Mouse (Mus musculus) forebrain, embryonic 16.5 days (tissue): ENCODE measurements around the gene Mroh2a. TPM values are rescaled to one million over a fixed set of nuclear protein-coding genes. Genes with fewer than 3 reads are reported as not detected.

Experiments used
- ATAC-seq: fragments of 200-750 bp; cut with Nextera tagmentation; 2 replicates; pipeline ENCODE4 v1.8.0; 2017; ENCODE audit warnings: mild to moderate bottlenecking, moderate library complexity
- H3K27ac ChIP-seq: fragments of 300-500 bp; sonication (generic); 2 replicates; pipeline ENCODE4 v1.5.1; 2014; ENCODE audit warnings: low read length, control low read depth
- H3K27me3 ChIP-seq: fragments of 300-500 bp; sonication (generic); replicated peaks from 2 replicates; pipeline ENCODE4 v1.6.1; 2014; ENCODE audit warnings: low read length; ENCODE audit not compliant: control insufficient read depth, insufficient read depth
- H3K36me3 ChIP-seq: fragments of 300-500 bp; sonication (generic); 2 replicates; pipeline ENCODE4 v1.6.1; 2014; ENCODE audit not compliant: control insufficient read depth, insufficient read depth
- H3K4me1 ChIP-seq: fragments of 300-500 bp; sonication (generic); replicated peaks from 2 replicates; pipeline ENCODE4 v1.6.1; 2014; ENCODE audit warnings: low read length; ENCODE audit not compliant: control insufficient read depth, insufficient read depth
- H3K4me2 ChIP-seq: fragments of 300-500 bp; sonication (generic); 2 replicates; pipeline ENCODE4 v1.6.1; 2014; ENCODE audit warnings: mild to moderate bottlenecking, low read length, control low read depth
- H3K4me3 ChIP-seq: fragments of 300-500 bp; sonication (generic); replicated peaks from 2 replicates; pipeline ENCODE4 v1.5.1; 2014; ENCODE audit warnings: mild to moderate bottlenecking, low read length, control low read depth
- H3K9ac ChIP-seq: fragments of 300-500 bp; sonication (generic); replicated peaks from 2 replicates; pipeline ENCODE4 v1.6.1; 2014; ENCODE audit warnings: low read depth, low read length, control low read depth
- H3K9me3 ChIP-seq: fragments of 300-500 bp; sonication (generic); 2 replicates; pipeline ENCODE4 v1.6.1; 2016; ENCODE audit warnings: low read length; ENCODE audit not compliant: control insufficient read depth
- WGBS: fragments of 180-500 bp; shearing (Covaris S2); extraction: QIAGEN DNeasy Blood & Tissue Kit; methylation state at CpG from one replicate; pipeline ENCODE4 v1.1.7; 2014; 5-methylcytosine and 5-hydroxymethylcytosine counted together
- polyA plus RNA-seq: library from polyadenylated mRNA; unstranded; fragments of >200 nt; fragmentation: Nextera tagmentation; extraction: Ambion mirVana; gene quantifications from 2 replicates; pipeline ENCODE4 v1.2.1, GENCODE M21; 2015

Mroh2a gene
- polyA plus RNA-seq, 1 experiment from 2014 or later, result 1.0 TPM

DNA sequence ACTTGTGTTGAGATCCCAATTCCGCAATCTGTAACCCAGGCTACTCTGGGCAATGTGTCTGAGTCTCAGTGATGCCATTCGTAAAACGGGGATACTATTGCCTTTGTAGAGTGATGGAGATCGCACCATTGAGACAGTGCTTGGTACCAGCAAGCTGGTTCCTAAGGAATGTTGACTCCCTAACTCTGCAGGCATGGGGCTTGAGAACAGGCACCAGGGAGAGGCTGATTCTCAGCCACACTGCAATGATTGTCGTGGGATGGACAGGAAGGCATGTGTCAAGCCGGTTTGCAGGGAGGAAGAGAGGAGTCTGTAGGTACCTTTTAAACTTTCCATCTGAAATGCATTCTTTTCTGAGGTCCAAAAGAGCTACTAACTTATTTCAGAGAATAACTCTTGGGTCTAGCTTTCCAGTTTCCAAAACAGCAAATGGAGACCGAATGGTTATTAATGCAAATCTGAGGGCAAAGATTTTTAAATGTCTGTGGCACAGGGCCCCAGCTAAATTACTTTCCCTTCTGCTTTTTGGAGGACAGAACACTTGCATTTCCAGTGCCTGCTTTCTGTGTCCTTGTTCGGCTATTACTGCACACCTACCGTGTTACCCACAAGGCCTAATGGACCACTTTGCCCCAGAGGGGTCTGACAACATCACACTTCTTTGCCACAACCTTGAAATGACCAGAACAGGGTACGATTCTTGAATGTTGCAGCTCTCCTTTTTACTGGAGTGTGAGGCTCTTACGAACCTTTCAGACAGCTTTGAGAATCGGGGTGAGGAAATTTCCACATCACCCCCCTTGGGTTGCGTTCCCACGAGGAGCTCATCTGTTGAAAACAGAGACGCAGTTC lies 56.8 kb downstream of the Mroh2a start:
- no peaks in the 10 kb centered on the region for H3K36me3 ChIP-seq
- WGBS, result 82% methylated on average over 15 of the region's 15 CpGs
- H3K27ac ChIP-seq, result no peak overlapping the region
- no peaks in the 10 kb centered on the region for H3K4me1 ChIP-seq
- no peak overlapping the region for H3K4me2 ChIP-seq
- H3K9me3 ChIP-seq, result peaks cover 40% of the 10 kb centered on the region
- H3K9ac ChIP-seq, result no peak overlapping the region
- no peak overlapping the region for H3K4me3 ChIP-seq
- H3K27me3 ChIP-seq, result no peaks in the 10 kb centered on the region
- ATAC-seq, result no peak

DNA sequence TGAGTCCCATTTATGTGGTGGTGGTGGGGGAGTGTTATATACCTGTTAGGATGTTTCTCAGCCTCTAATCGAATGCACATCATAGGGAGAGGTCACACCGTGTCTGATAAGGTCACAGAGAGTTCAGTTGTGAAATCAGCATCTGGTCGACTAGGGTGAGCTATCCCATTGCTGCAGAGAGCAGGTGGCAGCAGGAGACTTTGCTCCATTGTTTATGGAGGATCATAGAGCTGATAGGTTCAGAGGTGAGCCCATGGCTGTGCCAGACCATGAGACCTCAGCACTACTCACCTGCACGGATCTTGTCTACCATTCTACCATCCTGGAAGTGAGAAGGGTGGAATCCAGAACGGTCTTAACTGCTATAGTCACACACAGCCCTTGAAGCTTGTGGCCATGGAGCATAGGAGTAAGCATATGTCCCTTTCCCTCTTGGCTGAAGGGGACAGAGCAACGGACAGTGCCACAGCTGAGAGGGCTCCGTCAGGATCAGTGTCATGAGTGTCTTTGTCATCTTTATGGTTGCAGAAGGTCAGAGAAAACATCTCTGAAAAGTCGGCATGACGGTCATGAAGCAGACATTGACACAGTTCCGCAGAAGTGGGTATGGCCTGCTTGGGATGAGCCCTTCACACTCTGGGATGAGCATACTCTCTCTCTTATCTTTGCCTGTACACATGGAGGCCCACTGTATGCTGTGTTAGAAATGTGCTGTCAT lies 57.6 kb downstream of the Mroh2a start:
- Histone ChIP-seq H3K27me3 (no peaks in the 10 kb centered on the region), H3K4me3 (no peak overlapping the region), H3K36me3 (no peaks in the 10 kb centered on the region), H3K9me3 (peaks cover 42% of the 10 kb centered on the region), H3K4me2 (no peak overlapping the region), H3K9ac (no peak overlapping the region), H3K4me1 (no peaks in the 10 kb centered on the region), H3K27ac (no peak overlapping the region)
- 64% methylated on average over 10 of the region's 10 CpGs for WGBS
- ATAC-seq, result peak; percentile 25; the same call in 1 of the 2 replicates

DNA sequence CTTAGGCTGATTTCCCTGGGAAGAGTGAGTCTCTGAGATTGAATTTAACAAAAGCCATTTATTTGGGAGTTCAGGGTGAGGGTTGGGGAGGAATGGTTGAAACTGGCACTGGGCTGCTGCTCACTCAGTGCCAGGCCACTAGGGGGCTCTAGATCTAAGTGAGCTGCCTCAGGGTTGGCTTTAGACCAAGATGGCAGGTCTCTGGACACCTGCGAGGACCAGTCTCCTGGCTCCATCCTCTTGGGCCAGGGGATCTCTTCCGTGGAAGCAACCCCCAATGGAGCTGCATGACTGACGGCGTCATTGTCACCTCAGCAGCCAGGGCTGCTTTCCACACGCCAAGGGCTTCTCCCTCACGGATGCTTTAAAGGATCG lies 58.1 kb downstream of the Mroh2a start:
- Histone ChIP-seq H3K9ac (no peak overlapping the region), H3K4me3 (no peak overlapping the region), H3K27ac (no peak overlapping the region), H3K4me2 (no peak overlapping the region), H3K9me3 (peaks cover 44% of the 10 kb centered on the region), H3K36me3 (no peaks in the 10 kb centered on the region), H3K27me3 (no peaks in the 10 kb centered on the region), H3K4me1 (no peaks in the 10 kb centered on the region)
- ATAC-seq, result no peak; the same call in 1 of the 2 replicates
- WGBS, result 65% methylated on average over 7 of the region's 7 CpGs

- no peak overlapping the region for H3K27ac ChIP-seq
- no peaks in the 10 kb centered on the region for H3K27me3 ChIP-seq
- no peaks in the 10 kb centered on the region for H3K4me1 ChIP-seq
- H3K9me3 ChIP-seq, result peaks cover 51% of the 10 kb centered on the region
- WGBS, result 73% methylated on average over 5 of the region's 5 CpGs
- H3K36me3 ChIP-seq, result no peaks in the 10 kb centered on the region
- no peak overlapping the region for H3K4me3 ChIP-seq
- no peak overlapping the region for H3K4me2 ChIP-seq
- H3K9ac ChIP-seq, result no peak overlapping the region
- ATAC-seq, result no peak
These were observed 58.9 kb downstream of the Mroh2a start for GRCm38 (mm10) chr1:88285652-88286051.

DNA sequence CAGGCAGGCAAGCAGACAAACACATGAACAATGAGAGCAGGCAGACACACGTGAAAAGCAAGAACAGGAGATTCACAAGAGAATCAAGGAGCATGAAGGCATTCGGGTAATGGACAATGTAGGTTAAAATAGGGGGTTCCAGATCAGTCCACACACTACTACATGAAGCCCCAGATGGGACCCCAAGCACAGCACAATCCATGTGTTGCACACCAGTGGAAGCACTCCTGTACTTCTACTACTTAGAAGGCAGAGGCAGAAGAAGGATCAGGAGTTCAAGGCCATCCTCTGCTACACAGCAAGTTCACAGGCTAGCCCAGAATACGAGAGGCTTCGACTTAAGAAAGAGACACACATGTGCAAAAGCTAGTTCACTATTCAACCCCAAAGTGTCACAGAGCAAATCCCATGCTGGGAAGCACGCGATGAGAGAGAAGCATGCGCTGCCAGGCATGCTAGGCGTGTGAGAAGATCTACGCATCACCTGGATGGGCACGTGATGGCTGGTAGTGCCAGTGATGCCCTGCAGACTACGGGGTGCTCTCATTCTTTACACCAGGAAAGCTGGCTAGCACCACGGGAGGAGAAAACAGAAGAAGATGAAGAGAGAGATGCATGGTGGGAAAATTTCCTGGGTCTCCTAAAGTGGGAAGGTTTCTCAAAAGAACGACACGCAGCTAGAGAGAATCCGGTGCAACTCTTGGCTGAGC lies 59.5 kb downstream of the Mroh2a start:
- no peak overlapping the region for H3K4me2 ChIP-seq
- H3K36me3 ChIP-seq, result no peaks in the 10 kb centered on the region
- H3K9me3 ChIP-seq, result peaks cover 52% of the 10 kb centered on the region
- H3K27me3 ChIP-seq, result no peaks in the 10 kb centered on the region
- no peak overlapping the region for H3K27ac ChIP-seq
- H3K4me1 ChIP-seq, result no peaks in the 10 kb centered on the region
- 82% methylated on average over 15 of the region's 15 CpGs for WGBS
- H3K4me3 ChIP-seq, result no peak overlapping the region
- no peak overlapping the region for H3K9ac ChIP-seq
- ATAC-seq, result no peak

DNA sequence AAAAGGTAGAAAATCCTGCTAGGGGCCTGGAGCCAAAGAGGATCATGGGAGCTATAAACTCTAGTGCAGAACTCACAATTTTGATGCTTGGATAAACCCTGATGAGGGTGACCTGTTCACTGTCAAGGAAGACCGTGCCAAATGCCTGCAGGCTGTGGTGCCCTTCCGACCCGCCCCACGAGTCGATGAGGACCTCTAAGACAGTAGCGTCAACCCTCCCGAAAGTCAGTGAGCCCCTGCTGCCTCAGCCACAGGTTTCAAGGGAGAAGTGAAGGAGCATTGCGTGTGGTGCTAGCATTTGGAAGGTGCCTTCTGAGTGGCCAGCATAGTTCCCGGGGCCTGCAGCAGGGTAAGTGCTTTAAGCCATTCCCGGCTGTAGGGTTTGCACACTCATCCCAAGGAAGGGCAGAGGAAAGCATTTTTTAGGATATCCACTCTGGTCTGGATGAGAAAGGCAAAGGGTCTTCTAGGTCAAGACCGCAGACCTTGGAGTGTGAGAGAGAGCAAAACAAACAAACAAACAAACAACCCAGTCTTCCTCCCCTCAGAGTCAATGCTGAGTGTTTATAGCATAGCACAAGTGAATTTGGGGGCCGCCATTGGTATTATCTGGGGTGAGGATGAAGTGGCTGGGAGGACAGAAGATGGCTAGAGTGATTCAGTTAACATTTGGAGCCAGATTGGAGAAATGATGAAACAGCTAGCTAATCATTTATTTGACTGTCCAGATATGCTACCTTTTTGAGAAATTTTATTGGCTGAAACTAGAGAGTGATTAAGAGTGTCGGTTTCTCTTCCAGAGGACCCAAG lies 60.3 kb downstream of the Mroh2a start:
- no peak for ATAC-seq
- Histone ChIP-seq H3K27me3 (no peaks in the 10 kb centered on the region), H3K9me3 (peaks cover 56% of the 10 kb centered on the region), H3K4me2 (no peak overlapping the region), H3K4me1 (no peaks in the 10 kb centered on the region), H3K9ac (no peak overlapping the region), H3K36me3 (no peaks in the 10 kb centered on the region), H3K4me3 (no peak overlapping the region), H3K27ac (no peak overlapping the region)
- 73% methylated on average over 13 of the region's 13 CpGs for WGBS

DNA sequence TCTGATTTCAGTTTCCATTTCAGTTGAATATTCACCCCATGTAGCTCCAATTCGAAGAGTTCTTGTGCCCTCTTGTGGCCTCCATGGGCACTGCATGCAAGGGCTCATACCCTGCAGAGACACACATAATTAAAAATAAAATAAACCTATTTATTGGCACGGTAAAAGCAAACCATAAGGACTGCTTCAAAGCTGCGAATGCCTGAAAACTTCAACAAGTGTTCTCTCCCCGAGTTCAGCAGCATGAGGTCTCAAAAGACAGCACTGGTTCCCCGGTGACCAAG lies 60.9 kb downstream of the Mroh2a start:
- Histone ChIP-seq H3K27me3 (no peaks in the 10 kb centered on the region), H3K4me2 (no peak overlapping the region), H3K27ac (no peak overlapping the region), H3K4me3 (no peak overlapping the region), H3K9me3 (peaks cover 58% of the 10 kb centered on the region), H3K9ac (no peak overlapping the region), H3K4me1 (no peaks in the 10 kb centered on the region), H3K36me3 (no peaks in the 10 kb centered on the region)
- no peak for ATAC-seq
- 40% methylated on average over 5 of the region's 5 CpGs for WGBS

DNA sequence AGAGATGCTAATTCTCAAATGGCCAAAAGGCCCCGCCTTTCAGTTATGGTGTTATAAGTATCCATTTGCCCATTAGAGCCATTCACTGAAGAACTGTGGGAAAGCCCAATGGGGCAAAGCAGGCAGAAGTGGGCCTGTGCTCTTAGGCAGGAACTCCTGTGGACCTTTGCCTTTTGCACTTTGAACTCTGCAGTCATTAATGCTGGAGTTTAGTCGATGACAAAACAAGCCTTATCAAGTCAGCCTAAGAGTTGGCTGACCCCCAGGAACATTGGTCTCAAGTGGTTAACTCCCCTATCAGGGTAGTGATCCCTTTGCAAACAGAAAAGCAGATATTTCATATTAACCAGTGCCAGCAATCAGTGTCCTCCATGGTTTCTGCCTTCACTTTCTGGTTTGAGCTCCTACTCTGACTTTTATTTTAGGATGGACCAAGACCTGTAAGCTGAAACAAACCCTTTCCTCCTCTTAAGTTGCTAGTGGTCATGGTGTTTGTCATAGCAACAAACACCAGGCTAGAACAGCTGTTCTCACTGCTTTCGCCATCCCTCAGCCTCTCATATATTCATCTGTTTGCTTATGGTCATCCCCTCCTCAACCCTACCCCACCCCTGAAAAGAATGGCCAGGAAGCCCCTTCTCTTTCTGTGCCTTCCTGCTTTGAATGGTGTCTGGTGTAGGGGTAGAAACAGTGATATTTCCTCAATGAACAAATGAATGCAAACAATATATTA lies 61.4 kb downstream of the Mroh2a start:
- Histone ChIP-seq H3K9ac (no peak overlapping the region), H3K4me1 (no peaks in the 10 kb centered on the region), H3K9me3 (peaks cover 53% of the 10 kb centered on the region), H3K36me3 (no peaks in the 10 kb centered on the region), H3K4me3 (no peak overlapping the region), H3K27me3 (no peaks in the 10 kb centered on the region), H3K27ac (no peak overlapping the region), H3K4me2 (no peak overlapping the region)
- 45% methylated on average over 3 of the region's 3 CpGs for WGBS
- no peak for ATAC-seq
